Mouse (Mus musculus): Measurements from ENCODE around the gene Olfr535.
"Not testable (repeated sequence)": the region's sequence is repeated elsewhere in the genome, so short reads cannot be mapped to it uniquely, and the experiment has no call there.

The Olfr535 gene

DNA sequence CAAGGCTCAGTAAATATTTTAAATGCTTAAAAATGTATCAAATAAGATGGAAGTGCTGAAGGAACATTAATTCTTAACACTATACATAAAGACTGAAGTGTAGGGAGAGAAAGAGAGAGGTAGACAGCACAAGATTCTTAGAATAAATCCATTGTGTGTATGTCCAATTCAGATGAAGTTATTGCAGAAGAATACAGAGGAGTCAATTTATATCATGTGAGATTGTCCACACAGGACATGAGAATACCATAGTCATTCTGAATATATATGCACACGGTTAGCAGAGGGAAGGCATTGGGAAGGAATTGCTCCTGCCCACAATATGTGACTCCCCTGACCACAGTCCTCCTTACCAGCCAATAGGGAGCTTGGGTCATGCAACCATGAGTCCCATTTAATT is at the start of gene Olfr535:
Gene Olfr535 (plus strand): TSS at position 301 of the 400 bp plus-strand sequence.
- no peak for DNase-seq (ENCODE audit: low spot score)

DNA sequence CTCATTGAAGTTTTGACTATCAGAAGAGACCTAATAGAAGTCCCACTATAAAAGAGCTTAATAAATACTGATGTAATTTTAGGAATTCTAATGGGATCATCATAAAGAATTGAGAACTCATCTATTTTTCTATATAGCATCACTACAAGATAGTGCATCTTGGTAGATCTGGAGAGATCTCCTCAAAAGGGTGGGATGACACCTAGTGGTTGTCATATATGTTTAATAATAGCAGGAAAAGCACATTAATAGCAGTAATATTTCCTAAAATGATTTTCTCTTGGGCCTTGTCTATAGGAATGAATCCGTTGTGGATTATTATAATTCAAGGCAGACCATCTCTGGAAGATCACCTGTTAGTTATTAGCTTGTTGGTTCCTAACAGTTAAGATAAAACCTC is 40.9 kb upstream of the Olfr535 start:
- no peak for DNase-seq (ENCODE audit: low spot score)

DNA sequence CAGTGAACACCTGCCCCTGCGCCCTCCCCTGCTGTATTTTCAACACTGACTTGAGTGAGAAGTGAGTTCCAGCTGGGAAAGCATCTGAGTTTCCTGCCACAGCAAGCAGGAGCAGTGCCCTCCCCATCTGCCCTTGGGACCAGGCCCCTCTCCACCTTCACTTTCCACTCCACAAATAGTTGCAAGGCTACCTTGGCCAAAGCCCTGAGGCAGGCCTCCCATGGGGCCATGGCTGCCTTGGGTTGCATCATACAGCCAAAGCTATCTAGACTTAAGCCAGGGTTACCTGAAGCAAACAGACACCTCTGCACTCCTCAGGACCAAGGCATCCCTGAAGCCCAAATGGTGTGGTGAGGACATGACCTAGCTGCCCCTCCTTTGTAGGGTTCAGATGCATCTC is 20.9 kb upstream of the Olfr535 start, which contains the start of gene Olfr533:
Gene Olfr533 (plus strand): TSS at position 301 of the 400 bp plus-strand sequence.
- not testable (repeated sequence) for DNase-seq (ENCODE audit: low spot score)

DNA sequence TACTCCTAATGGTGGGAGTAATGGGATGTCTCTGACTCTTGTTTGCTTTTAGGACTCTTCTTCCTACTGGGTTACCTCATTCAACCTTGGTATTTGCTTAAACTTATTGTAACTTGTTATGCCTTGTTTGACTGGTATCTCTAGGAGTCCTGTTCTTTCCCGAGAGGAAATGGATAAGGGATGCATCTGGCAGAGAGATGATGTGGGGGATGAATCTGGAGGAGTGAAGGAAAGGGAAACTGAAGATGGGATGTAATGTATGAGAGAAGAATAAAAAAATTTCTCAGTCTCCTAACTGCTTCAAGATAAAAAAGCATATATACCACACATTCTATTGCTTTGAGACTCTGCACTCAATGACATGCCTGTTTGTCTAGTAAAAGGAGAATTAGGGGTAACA is 6.1 kb upstream of the Olfr535 start:
- no peak for DNase-seq (ENCODE audit: low spot score)

DNA sequence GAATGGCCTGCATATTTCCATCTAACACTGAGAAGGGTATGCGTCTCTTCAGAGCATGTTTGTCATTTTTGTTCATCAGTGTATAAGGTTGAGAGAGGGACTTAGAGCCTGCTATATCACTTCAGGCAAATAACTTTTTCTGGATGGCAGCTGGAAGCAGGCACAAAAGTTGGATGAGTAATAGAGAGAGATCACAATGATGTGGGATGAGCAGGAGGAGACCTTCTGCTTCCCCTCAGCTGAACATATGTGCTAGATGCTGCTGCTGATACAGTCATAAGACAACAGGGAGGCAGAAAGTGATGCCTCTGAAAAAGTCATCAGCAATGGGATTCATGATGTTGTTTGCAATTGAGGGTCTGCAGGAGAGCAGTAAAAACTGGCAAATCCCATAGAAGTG is 5.3 kb upstream of the Olfr535 start:
- no peak for DNase-seq (ENCODE audit: low spot score)

DNA sequence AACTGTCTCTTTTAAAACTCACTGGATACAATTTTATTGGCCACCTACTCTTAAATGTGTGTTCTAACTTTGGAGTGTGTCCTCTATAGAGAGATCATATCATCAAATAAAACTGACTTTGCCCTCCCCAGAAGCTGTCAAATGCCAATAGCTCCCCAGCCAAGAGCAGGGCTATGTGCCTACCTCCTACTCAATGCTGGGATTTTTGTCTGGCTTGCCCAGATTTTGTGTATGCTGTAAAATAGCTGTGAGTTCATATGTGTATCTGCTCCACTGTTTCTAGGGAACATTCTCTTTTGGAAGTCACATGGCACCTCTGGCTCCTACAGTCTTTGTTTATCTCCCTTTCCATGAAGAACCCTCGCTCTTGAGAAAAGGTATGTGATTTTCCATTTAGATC is 5.0 kb downstream of the Olfr535 start:
- DNase-seq (ENCODE audit: low spot score): no peak

DNA sequence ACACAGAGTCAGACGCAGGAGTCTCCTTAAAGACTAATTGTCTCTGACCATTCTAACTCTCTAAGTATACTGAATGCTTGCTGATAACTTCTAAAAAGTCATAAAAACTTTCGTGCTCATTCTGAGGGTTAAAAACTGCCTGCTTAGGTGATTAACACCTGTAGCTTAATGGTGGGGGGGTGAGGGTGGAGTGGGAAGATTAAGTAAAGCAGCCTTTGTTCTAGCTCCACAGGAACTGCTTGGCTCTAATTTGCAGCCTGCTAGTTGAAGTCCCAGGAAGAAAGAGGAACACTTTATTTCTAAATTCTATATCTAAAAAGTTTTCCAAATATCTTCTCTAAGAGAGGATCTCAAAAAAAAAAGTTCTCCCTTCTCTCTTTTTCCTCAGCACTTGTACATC is 10.2 kb downstream of the Olfr535 start:
- no peak for DNase-seq (ENCODE audit: low spot score)

DNA sequence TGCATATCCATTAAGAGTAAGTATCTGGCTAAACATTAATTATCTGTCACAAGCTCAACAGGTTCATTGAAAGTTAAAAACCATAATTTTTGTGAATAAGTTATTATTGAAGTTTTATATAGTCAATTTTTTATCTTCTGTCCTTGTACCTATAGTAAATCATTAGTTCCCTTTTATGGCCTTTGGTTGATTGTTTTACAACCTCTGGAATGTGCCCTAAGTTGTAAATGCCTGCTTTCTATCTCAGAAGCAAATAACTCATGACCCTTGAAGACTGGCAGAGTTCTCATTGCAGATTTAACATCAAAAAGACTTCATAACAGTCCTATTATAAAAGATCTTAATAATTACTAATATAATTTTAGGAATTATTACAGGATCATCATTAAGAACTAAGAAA is 10.7 kb downstream of the Olfr535 start:
- DNase-seq (ENCODE audit: low spot score): no peak

DNA sequence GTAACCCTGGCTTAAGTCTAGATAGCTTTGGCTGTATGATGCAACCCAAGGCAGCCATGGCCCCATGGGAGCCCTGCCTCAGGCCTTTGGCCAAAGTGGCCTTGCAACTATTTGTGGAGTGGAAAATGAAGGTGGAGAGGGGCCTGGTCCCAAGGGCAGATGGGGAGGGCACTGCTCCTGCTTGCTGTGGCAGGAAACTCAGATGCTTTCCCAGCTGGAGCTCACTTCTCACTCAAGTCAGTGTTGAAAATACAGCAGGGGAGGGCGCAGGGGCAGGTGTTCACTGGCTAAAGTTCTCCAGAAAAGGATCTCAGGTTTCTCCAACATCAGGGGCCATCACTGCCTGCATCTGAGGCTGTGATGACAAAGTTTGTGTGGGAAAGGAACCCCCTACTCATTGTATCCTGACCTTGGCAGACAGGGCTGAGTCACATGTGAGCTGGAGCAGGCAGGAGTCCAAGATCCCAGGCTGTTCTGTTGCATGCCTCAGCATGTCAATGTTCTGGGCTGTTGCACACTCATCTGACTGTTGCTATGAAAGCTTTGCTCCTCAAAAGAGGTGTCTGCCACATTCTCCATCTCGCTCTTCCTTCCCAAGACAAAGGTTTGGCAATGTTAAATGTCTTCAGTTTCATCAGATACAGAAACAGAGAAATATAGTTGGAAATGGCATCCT is 23.5 kb downstream of the Olfr535 start, which contains the start of gene Olfr536:
Gene Olfr536 (minus strand): TSS at position 51 of the 676 bp plus-strand sequence.
- not testable (repeated sequence) for DNase-seq (ENCODE audit: low spot score)

DNA sequence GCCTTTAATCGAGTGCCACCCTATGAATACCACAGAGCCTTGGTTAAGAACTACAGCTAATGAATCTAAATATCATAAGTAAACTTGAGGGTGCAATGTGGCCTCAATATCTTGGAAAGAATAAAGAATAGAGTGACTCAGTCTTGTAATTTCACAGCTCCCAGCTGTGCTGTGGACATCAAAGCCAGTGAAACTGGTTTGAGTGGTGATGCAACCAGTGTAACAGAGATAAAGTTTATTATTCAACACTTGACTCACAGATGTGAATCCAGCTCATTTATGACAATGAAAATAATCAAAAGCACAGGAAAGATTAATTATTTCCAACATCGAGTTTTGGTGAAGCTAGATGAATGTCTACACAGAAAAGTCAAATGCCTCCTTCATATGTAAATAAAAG is 55.7 kb downstream of the Olfr535 start:
- no peak for DNase-seq (ENCODE audit: low spot score)

All from T-cell, adult 2 months (primary cell).